Mouse (Mus musculus): ENCODE results near the gene Mvp. TPM values are rescaled to one million over a fixed set of nuclear protein-coding genes. Genes with fewer than 3 reads are reported as not detected.

Mvp gene
- total RNA-seq, 4 experiments from 2014 or later: 59.3 to 81.8 (median 73.5) TPM

DNA sequence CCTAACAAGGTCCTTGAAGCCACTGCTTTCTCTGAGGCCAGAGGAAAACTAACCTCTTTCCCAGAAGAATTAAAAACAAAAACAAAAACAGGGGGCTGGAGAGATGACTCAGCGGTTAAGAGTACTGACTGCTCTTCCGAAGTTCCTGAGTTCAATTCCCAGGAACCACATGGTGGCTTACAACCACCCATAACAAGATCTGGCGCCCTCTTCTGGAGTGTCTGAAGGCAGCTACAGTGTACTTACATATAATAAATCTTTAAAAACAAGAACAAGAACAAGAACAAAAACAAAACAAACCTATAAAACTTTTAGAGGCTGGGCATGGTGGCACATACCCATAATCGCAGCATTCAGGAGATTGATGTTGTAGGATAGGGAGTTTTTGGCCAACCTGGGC is 18.0 kb downstream of the Mvp start:
- DNase-seq (ENCODE audit: low spot score): no peak

- no peak for DNase-seq (ENCODE audit: low spot score)
Measured at GRCm38 (mm10) chr7:126988816-126989215, 25.6 kb downstream of the Mvp start.

DNA sequence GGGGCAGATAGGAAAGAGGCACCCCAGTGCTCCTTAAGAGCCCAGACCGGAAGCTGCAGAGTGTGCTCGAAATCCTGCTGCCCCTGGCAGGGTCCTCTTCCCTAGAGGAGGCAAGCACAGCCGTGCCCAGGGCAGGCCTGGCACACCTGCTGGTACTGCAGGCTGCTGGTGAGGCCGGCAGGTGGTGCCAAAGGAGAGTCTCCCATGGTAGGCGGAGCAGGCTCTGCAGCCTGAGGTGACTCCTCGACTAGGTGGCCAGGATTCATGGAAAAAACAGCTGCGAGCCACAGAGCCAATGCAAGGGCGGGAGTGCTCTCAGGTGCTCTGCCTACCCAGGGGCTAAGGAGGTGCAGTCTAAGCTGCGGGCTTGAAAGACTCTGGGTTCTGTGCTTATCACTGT is 28.1 kb downstream of the Mvp start:
- DNase-seq (ENCODE audit: low spot score): no peak

DNA sequence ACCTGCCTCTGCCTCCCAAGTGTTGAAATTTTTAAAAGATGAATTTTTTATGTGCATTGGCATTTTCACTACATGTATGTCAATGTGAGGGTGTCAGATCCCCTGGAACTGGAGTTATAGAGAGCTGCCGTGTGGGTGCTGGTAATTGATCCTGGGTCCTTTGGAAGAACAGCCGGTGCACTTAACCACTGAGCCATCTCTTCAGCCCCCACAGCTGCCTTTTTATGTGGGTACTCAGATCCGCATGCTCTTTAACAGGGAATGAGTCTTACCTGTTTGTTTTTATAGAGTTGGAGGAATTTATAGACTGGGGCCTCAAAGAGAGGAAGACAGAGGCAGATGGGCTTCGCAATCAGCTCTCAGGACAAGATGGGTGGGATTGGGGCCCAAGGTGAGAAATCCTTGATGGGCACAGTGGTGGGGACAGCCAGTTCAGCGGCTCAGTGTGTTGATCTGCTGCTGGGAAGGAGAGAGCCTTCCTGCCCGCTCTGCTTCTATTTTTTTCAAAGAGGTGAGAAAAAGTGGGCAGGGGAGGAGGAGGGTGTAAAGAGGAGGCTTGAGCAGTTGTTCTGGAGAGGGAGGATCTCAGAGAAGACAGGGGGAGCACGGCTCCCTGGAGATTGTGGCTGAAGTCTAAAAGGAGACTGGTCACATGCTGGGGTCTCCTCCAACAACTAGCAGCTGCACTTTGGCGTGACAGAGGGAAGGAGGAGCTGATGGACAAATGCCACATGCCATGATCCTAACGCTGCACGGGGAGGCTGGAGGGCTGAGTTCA is 29.6 kb downstream of the Mvp start:
- DNase-seq (ENCODE audit: low spot score): no peak

- no peak for DNase-seq (ENCODE audit: low spot score)
Measured at GRCm38 (mm10) chr7:126983113-126983512, 31.3 kb downstream of the Mvp start.

DNA sequence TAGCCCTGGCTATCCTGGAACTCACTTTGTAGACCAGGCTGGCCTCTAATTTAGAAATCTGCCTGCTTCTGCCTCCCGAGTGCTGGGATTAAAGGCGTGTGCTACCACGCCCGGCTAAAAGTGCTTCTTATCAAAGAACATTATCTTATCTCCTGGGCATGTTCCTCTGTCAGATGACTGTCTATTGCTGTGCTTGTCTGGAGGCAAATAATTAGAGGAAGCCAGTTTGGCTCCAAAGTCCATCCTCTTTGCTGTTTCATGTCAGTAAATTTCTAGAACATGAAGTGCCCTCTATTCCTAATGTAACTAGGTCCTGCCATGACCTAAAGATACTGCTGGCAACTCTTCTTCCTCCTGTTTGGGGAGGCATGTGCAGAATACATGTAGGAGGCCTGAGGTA is 32.4 kb downstream of the Mvp start:
- DNase-seq (ENCODE audit: low spot score): no peak

DNA sequence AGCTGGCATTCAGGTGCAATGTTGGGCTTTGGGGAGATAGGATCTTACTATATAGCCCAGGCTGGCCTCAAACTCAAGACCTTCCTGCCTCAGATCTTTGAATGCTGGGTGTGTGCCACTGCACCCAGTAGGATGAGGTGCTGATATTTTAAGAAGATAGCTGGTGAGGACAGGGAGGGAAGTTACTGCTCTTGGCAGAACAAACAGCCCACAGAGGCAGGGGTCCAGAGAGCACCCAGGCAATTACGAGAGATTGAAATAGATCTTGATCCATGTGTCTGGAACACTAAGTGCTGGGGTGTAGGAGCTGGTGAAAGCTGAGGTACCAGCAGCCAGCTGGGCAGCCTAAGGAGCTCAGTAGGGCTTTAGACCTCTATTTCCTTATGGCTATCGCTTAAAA is 32.8 kb downstream of the Mvp start:
- no peak for DNase-seq (ENCODE audit: low spot score)

GRCm38 (mm10) chr7:126978841-126979240 is 35.6 kb downstream of the Mvp start:
- DNase-seq (ENCODE audit: low spot score): no peak

- DNase-seq (ENCODE audit: low spot score): no peak
Measured at GRCm38 (mm10) chr7:126976878-126977459, 37.5 kb downstream of the Mvp start.

GRCm38 (mm10) chr7:126975950-126976866 is 38.2 kb downstream of the Mvp start, which contains the start of gene Cdiptos:
Gene Cdiptos (minus strand): TSS chr7:126976098.
- DNase-seq (ENCODE audit: low spot score): peak; percentile 96

DNA sequence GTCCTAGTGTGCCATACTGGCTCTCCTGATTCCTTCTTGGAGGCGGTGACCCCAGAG is 38.7 kb downstream of the Mvp start, which contains the start of gene Cdipt:
TSS of gene Cdipt (plus strand) at position 22 of the 57 bp plus-strand sequence.
- no peak for DNase-seq (ENCODE audit: low spot score)

DNA sequence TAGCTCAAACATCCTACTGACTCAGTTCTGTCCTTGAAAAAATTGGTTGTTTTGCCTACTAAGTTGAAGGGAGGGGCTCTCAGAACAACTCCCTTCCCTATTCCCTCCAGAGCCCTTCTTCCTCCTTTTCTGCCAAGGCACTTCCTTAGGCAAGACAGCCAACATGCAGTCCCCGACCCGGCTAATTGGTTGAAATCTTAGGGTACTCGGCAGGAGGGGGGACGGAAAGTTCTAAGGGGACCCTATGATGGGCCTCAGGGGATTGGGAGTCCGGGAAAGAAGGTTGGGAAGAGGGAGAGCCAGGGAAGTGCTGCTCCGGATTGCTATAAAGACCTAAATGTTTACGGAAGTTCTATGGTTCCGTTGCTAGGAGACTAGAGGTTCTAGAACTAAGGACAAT is 38.9 kb downstream of the Mvp start:
- peak; percentile 64 for DNase-seq (ENCODE audit: low spot score)

- DNase-seq (ENCODE audit: low spot score): no peak
Measured at GRCm38 (mm10) chr7:126967361-126967760, 47.1 kb downstream of the Mvp start.

GRCm38 (mm10) chr7:126965568-126965967 is 48.9 kb downstream of the Mvp start:
- no peak for DNase-seq (ENCODE audit: low spot score)

DNA sequence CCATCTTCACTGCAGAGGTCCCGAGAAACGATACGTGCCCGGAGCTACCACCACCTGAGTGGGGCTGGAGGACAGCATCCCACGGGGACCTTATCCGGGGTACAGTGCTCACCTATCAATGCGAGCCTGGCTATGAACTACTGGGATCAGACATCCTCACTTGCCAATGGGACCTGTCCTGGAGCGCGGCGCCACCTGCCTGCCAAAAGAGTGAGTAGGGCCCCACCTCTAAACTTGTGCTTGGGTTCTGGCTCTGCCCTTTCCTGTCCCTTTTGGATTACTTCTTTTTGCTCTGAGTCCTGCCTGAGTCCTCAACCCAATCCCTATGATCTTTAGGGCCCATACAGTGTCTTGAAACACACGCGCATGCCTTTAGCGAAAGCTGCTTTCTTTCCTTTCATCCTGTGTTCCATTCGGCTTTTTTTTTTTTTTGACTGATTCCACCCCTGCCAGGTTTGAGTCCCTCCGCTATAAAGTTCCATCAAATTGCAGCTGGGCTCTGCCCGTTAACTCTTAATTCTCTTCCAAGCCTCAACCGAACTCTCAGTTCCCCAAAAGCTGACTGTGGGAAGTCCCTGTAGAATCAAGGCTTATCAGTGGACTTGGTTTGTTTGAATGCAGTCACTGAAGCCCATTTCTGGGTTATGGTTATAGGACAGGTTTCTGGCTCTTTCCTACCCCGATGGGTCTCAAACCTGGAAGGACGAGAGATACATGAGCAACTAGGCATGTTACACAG is 50.7 kb downstream of the Mvp start:
- DNase-seq (ENCODE audit: low spot score): no peak

- DNase-seq (ENCODE audit: low spot score): no peak
Measured at GRCm38 (mm10) chr7:126961965-126962364, 52.5 kb downstream of the Mvp start.

- DNase-seq (ENCODE audit: low spot score): no peak
Measured at GRCm38 (mm10) chr7:126961095-126961494, 53.3 kb downstream of the Mvp start.

DNA sequence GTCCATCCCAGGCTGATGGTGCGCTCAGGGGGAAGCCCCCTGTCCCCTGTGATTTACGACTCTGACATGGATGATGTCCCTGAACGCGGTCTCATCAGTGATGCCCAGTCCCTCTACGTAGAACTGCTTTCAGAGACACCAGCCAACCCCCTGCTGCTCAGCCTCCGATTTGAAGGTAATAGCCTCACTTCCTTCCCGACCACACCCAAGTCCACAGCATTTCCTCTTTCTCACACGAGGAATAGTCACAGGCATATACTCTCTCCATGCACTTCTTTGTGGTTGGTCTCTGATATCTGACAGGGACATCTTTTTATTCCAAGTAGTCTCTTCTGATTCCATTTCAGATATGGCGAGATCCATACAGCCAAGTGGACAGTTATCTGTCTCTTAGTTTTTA is 54.6 kb downstream of the Mvp start:
- DNase-seq (ENCODE audit: low spot score): no peak

DNA sequence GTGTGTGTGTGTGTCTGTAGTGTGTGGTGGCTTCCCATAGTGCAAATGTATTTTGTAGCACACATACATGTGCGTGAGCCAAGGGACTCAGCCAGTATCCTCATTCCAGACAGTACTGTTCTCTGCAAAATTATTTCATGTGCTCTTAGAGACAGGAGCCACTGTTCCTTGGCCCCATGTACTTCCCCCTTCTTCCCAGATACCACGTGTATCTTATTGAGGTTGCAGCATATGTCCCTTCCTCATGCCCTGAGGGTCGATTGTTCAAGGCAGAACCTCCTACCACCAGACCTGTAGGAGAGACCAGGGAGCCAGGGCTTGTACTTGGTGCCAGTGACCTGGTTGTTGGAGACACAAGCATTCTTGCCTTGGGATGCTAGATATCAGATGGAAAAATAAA is 59.3 kb downstream of the Mvp start:
- no peak for DNase-seq (ENCODE audit: low spot score)

DNA sequence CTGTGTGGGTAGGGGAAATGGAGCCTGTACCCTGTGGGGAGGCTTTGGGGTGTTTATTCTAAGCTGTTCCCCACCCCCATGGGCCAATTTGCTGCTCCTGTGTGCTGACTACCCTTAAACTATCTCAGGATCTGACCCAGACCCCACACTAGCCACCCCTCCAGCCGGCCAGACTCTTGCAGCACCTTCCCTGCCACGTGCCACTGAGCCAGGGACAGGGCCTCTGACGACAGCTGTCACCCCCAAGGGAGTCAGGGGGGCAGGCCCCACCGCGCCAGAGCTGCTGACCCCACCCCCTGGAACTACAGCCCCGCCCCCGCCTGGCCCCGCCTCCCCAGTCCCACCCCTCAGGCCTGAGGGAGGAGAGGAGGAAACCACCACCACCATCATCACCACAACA is 61.8 kb downstream of the Mvp start:
- DNase-seq (ENCODE audit: low spot score): no peak

- DNase-seq (ENCODE audit: low spot score): no peak
Measured at GRCm38 (mm10) chr7:126951741-126952140, 62.7 kb downstream of the Mvp start.
